ENCODE assay signal across 8 mouse cellular contexts in the genomic region with DNA sequence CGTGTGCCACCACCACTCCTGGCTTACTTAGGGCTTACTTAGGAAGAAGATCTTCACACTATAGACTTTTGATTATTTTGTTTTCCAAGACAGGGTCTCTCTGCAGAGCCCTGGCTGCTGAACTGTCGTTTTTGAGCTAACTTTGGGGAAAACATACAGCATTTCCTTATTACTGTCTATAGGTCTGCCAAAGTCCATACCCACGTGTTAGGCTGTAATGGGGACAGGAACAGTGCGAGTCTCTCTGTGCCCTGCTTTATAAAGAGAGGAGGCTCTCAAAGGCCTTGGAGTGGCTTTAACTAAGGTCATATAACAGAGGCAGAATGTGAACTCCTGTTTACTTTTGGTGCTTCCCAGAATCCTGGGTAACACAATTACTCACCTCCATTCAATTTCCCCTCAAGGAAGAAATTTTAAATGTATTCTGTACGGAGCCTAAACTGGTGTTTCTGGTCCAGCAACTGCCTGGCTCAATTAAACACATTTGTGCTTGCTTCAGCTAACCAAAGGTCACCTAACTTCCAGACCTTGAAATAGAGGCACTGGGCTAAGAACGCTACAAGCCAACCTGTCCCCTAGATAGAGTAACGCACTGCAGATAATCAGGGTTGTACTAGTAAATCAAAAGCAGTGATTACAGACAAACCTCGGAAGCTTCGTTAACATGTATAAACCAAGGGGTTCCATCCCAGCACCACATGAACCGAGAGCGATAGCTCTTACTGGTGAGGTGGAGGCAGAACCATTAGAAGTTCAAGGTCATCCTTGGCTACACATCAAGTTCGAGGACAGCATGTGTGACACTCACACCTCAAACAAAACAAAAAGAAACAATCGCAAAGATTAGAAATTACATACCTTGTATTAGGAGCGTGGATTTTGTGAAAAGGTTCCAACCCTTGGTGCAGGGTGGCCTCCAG. TPM values are rescaled to one million over a fixed set of nuclear protein-coding genes. Genes with fewer than 3 reads are reported as not detected.
DNase-seq lines count a peak whose midpoint lies in the region; ATAC-seq lines count a peak whose summit lies in the region.

No protein-coding gene starts in this region.

- DNase-seq in lung, adult 18-20 months = peak; percentile 14 to 31
- DNase-seq in lung, postnatal 4 days = no peak
- DNase-seq in embryonic facial prominence, embryonic 11.5 days (ENCODE audit: low spot score) = no peak
- peak; percentile 83 for DNase-seq in kidney, adult 11 months
- no peak for DNase-seq in layer of hippocampus, adult 8-10 months (ENCODE audit: low spot score in 2 of 2)
- no peak for DNase-seq in left cerebral cortex, adult 8-10 months (ENCODE audit: low spot score in 2 of 2)
- no peak for DNase-seq in layer of hippocampus, postnatal 36 days

- H3K36me3 ChIP-seq in embryonic facial prominence, embryonic 11.5 days (replicated peaks; ENCODE audit: control insufficient read depth, insufficient read depth, low read depth, low read length) = no peaks in the 10 kb centered on the region
- H3K36me3 ChIP-seq in midbrain, embryonic 12.5 days = no peaks in the 10 kb centered on the region

- WGBS in embryonic facial prominence, embryonic 11.5 days = 15% methylated on average over 14 of the region's 14 CpGs
- WGBS in midbrain, embryonic 12.5 days = 21% methylated on average over 14 of the region's 14 CpGs

- H3K4me3 ChIP-seq in embryonic facial prominence, embryonic 11.5 days (ENCODE audit: low read depth, low read length) = peak overlapping the region; percentile 49
- peak overlapping the region; percentile 45 for H3K4me3 ChIP-seq in midbrain, embryonic 12.5 days

- no peak overlapping the region for H3K27ac ChIP-seq in embryonic facial prominence, embryonic 11.5 days (replicated peaks; ENCODE audit: low read depth, low read length)
- no peak overlapping the region for H3K27ac ChIP-seq in midbrain, embryonic 12.5 days (replicated peaks)

- H3K9ac ChIP-seq in embryonic facial prominence, embryonic 11.5 days (replicated peaks; ENCODE audit: low read length) = peak overlapping the region; percentile 49
- H3K9ac ChIP-seq in midbrain, embryonic 12.5 days (replicated peaks) = peak overlapping the region; percentile 44

- no peak for ATAC-seq in embryonic facial prominence, embryonic 11.5 days (replicated peaks; ENCODE audit: insufficient number of reproducible peaks, low FRiP score, low TSS enrichment, low read depth)
- ATAC-seq in midbrain, embryonic 12.5 days (ENCODE audit: low FRiP score, low read depth) = no peak

- H3K27me3 ChIP-seq in embryonic facial prominence, embryonic 11.5 days (ENCODE audit: control insufficient read depth, insufficient read depth, low read length) = no peaks in the 10 kb centered on the region
- H3K27me3 ChIP-seq in midbrain, embryonic 12.5 days = no peaks in the 10 kb centered on the region

- no peaks in the 10 kb centered on the region for H3K9me3 ChIP-seq in embryonic facial prominence, embryonic 11.5 days (replicated peaks; ENCODE audit: control insufficient read depth, low read length)
- no peaks in the 10 kb centered on the region for H3K9me3 ChIP-seq in midbrain, embryonic 12.5 days

- peak overlapping the region; percentile 76 for H3K4me2 ChIP-seq in embryonic facial prominence, embryonic 11.5 days (ENCODE audit: low read depth, low read length)
- H3K4me2 ChIP-seq in midbrain, embryonic 12.5 days (replicated peaks) = peak overlapping the region; percentile 70

- H3K4me1 ChIP-seq in embryonic facial prominence, embryonic 11.5 days (ENCODE audit: control insufficient read depth, insufficient read depth, low read length) = no peaks in the 10 kb centered on the region
- peaks cover 22% of the 10 kb centered on the region for H3K4me1 ChIP-seq in midbrain, embryonic 12.5 days

RNA-seq across cellular contexts. Expression of gene Shmt1, which starts 1.2 kb away (rescaled TPM):
- 59.1 and 63.0 TPM in 2 replicates for polyA plus RNA-seq in embryonic facial prominence, embryonic 11.5 days (2014; fragmentation: Nextera tagmentation; extraction: Ambion mirVana)
- polyA plus RNA-seq in midbrain, embryonic 12.5 days (2016; fragmentation: Nextera tagmentation; extraction: Ambion mirVana) = 36.4 and 40.0 TPM in 2 replicates
- total RNA-seq in layer of hippocampus, adult 8-10 months (2022) = 10 to 100 TPM in 1 of 4 experiments, 1 to 10 TPM in 3; 4.4 to 11.7 (median 8.5) TPM
- total RNA-seq in left cerebral cortex, adult 8-10 months (2022) = 1 to 10 TPM; 4.0 to 7.1 (median 5.6) TPM
- total RNA-seq in layer of hippocampus, postnatal 36 days (2021) = 1 to 10 TPM; 5.3 to 6.6 TPM

RNA-seq across cellular contexts. Expression of gene Dhrs7b, which starts 20.1 kb away (rescaled TPM):
- 30.7 and 33.7 TPM in 2 replicates for polyA plus RNA-seq in embryonic facial prominence, embryonic 11.5 days (2014; fragmentation: Nextera tagmentation; extraction: Ambion mirVana)
- 24.7 and 26.2 TPM in 2 replicates for polyA plus RNA-seq in midbrain, embryonic 12.5 days (2016; fragmentation: Nextera tagmentation; extraction: Ambion mirVana)
- 10 to 100 TPM; 26.3 to 27.9 (median 27.4) TPM for total RNA-seq in layer of hippocampus, adult 8-10 months (2022)
- 10 to 100 TPM; 27.6 to 30.0 (median 29.5) TPM for total RNA-seq in left cerebral cortex, adult 8-10 months (2022)
- total RNA-seq in layer of hippocampus, postnatal 36 days (2021) = 10 to 100 TPM; 27.0 to 28.5 TPM

RNA-seq across cellular contexts. Expression of gene Smcr8, which starts 33.0 kb away (rescaled TPM):
- polyA plus RNA-seq in embryonic facial prominence, embryonic 11.5 days (2014; fragmentation: Nextera tagmentation; extraction: Ambion mirVana) = 8.9 and 9.9 TPM in 2 replicates
- polyA plus RNA-seq in midbrain, embryonic 12.5 days (2016; fragmentation: Nextera tagmentation; extraction: Ambion mirVana) = 11.3 and 11.6 TPM in 2 replicates
- total RNA-seq in layer of hippocampus, adult 8-10 months (2022) = 10 to 100 TPM; 31.6 to 38.1 (median 35.7) TPM
- 10 to 100 TPM; 31.7 to 35.9 (median 32.7) TPM for total RNA-seq in left cerebral cortex, adult 8-10 months (2022)
- 10 to 100 TPM; 31.4 to 35.3 TPM for total RNA-seq in layer of hippocampus, postnatal 36 days (2021)

RNA-seq across cellular contexts. Expression of gene Top3a, which starts 33.1 kb away (rescaled TPM):
- 18.5 and 20.5 TPM in 2 replicates for polyA plus RNA-seq in embryonic facial prominence, embryonic 11.5 days (2014; fragmentation: Nextera tagmentation; extraction: Ambion mirVana)
- 17.8 and 20.5 TPM in 2 replicates for polyA plus RNA-seq in midbrain, embryonic 12.5 days (2016; fragmentation: Nextera tagmentation; extraction: Ambion mirVana)
- 1 to 10 TPM; 5.6 to 8.8 (median 6.3) TPM for total RNA-seq in layer of hippocampus, adult 8-10 months (2022)
- 1 to 10 TPM; 5.4 to 7.2 (median 6.6) TPM for total RNA-seq in left cerebral cortex, adult 8-10 months (2022)
- 1 to 10 TPM; 5.1 to 5.3 TPM for total RNA-seq in layer of hippocampus, postnatal 36 days (2021)

Comparison
In these comparisons a context has a peak if more than half of its experiments do, and no peak if none do; other contexts are left out.
1. DNase-seq: peak in lung, adult 18-20 months (2 of 2) and kidney, adult 11 months (single experiment); none in lung, postnatal 4 days (0 of 2), embryonic facial prominence, embryonic 11.5 days (single experiment), layer of hippocampus, adult 8-10 months (0 of 2), left cerebral cortex, adult 8-10 months (0 of 2) and layer of hippocampus, postnatal 36 days (0 of 2).